Mouse (Mus musculus) brain, embryonic 14.5 days (tissue): ENCODE data around the gene Cdc6.

Experiments used
- CTCF ChIP-seq: fragments of 200-500 bp; IDR thresholded peaks from 2 replicates; pipeline ENCODE4 v1.5.1; 2012; ENCODE audit warnings: inconsistent platforms, mild to moderate bottlenecking, moderate library complexity, borderline replicate concordance; ENCODE audit not compliant: insufficient read depth, insufficient read length; ENCODE audit errors: extremely low read depth
- POLR2A ChIP-seq: fragments of 200-500 bp; IDR thresholded peaks from 2 replicates; pipeline ENCODE4 v1.6.1; 2012; ENCODE audit warnings: mild to moderate bottlenecking, inconsistent platforms, borderline replicate concordance; ENCODE audit not compliant: poor library complexity, insufficient read depth, insufficient read length, severe bottlenecking; ENCODE audit errors: extremely low read depth

GRCm38 (mm10) chr11:98905583-98905982 lies 2.0 kb upstream of the Cdc6 start:
- TF ChIP-seq POLR2A (no peak), CTCF (no peak)
